36 mouse cellular contexts compared by ENCODE assay signal in genomic region chr14:78323356-78323755, GRCm38 (mm10). TPM values are rescaled to one million over a fixed set of nuclear protein-coding genes. Genes with fewer than 3 reads are reported as not detected.
"Had no signal": no experiment of that assay in that cellular context is flagged by ENCODE, and none has a peak within 500 bp of the region (broad histone marks: within the 10 kb centered on the region; RNA-seq: fewer than 3 reads in every experiment).

No protein-coding gene starts in this region.

- H3K9me3 ChIP-seq: limb, embryonic 10.5 days; limb, embryonic 12.5 days; limb, embryonic 13.5 days; limb, embryonic 15.5 days; liver, embryonic 13.5 days; liver, embryonic 15.5 days; lung, embryonic 15.5 days; megakaryocyte, embryonic 14.5 days; midbrain, embryonic 10.5 days; midbrain, embryonic 12.5 days; midbrain, embryonic 13.5 days; midbrain, embryonic 15.5 days; neural tube, embryonic 12.5 days; neural tube, embryonic 13.5 days had no signal

- ATAC-seq: lung, postnatal 0 days; midbrain, embryonic 13.5 days; midbrain, embryonic 15.5 days; midbrain, embryonic 16.5 days had no signal

- H3K4me3 ChIP-seq: limb, embryonic 10.5 days; limb, embryonic 12.5 days; limb, embryonic 13.5 days; limb, embryonic 15.5 days; liver, embryonic 13.5 days; liver, embryonic 15.5 days; lung, embryonic 15.5 days; megakaryocyte, embryonic 14.5 days; midbrain, embryonic 10.5 days; midbrain, embryonic 12.5 days; midbrain, embryonic 13.5 days; midbrain, embryonic 15.5 days; myocyte; neural tube, embryonic 12.5 days; neural tube, embryonic 13.5 days had no signal

- H3K9ac ChIP-seq: limb, embryonic 12.5 days; limb, embryonic 13.5 days; limb, embryonic 15.5 days; liver, embryonic 13.5 days; liver, embryonic 14.5 days; liver, embryonic 15.5 days; lung, embryonic 14.5 days; lung, embryonic 15.5 days; midbrain, embryonic 12.5 days; midbrain, embryonic 13.5 days; midbrain, embryonic 15.5 days; neural tube, embryonic 12.5 days; neural tube, embryonic 13.5 days had no signal

- H3K27ac ChIP-seq: limb, embryonic 10.5 days; limb, embryonic 12.5 days; limb, embryonic 13.5 days; limb, embryonic 15.5 days; liver, embryonic 13.5 days; liver, embryonic 14.5 days; liver, embryonic 15.5 days; lung, embryonic 15.5 days; macrophage; midbrain, embryonic 10.5 days; midbrain, embryonic 12.5 days; midbrain, embryonic 13.5 days; midbrain, embryonic 15.5 days; neural tube, embryonic 12.5 days; neural tube, embryonic 13.5 days had no signal

- H3K27me3 ChIP-seq: limb, embryonic 12.5 days; limb, embryonic 13.5 days; limb, embryonic 15.5 days; liver, embryonic 13.5 days; liver, embryonic 15.5 days; lung, embryonic 15.5 days; midbrain, embryonic 12.5 days; midbrain, embryonic 13.5 days; midbrain, embryonic 15.5 days; neural tube, embryonic 12.5 days; neural tube, embryonic 13.5 days had no signal

- H3K4me1 ChIP-seq: limb, embryonic 10.5 days; limb, embryonic 12.5 days; limb, embryonic 13.5 days; limb, embryonic 15.5 days; liver, embryonic 13.5 days; liver, embryonic 15.5 days; lung, embryonic 15.5 days; megakaryocyte, embryonic 14.5 days; midbrain, embryonic 10.5 days; midbrain, embryonic 12.5 days; midbrain, embryonic 13.5 days; midbrain, embryonic 15.5 days; neural tube, embryonic 12.5 days; neural tube, embryonic 13.5 days had no signal

- H3K4me2 ChIP-seq: limb, embryonic 12.5 days; limb, embryonic 13.5 days; limb, embryonic 15.5 days; liver, embryonic 13.5 days; liver, embryonic 15.5 days; lung, embryonic 14.5 days; lung, embryonic 15.5 days; midbrain, embryonic 11.5 days; midbrain, embryonic 12.5 days; midbrain, embryonic 13.5 days; midbrain, embryonic 15.5 days; neural tube, embryonic 12.5 days; neural tube, embryonic 13.5 days had no signal

- H3K36me3 ChIP-seq: limb, embryonic 10.5 days; limb, embryonic 12.5 days; limb, embryonic 13.5 days; limb, embryonic 15.5 days; liver, embryonic 13.5 days; liver, embryonic 15.5 days; lung, embryonic 15.5 days; midbrain, embryonic 10.5 days; midbrain, embryonic 12.5 days; midbrain, embryonic 13.5 days; midbrain, embryonic 15.5 days; neural tube, embryonic 12.5 days; neural tube, embryonic 13.5 days had no signal

- DNase-seq: left cerebral cortex, postnatal 4 days; liver; liver, embryonic 13.5 days; lung, adult 18-20 months; lung, adult 2 months; lung, embryonic 14.5 days; lung, postnatal 10 days; lung, postnatal 14 days; lung, postnatal 36 days; lung, postnatal 4 days; midbrain, embryonic 14.5 days had no signal

RNA-seq across cellular contexts. Expression of gene Tnfsf11, which starts 15.5 kb away (rescaled TPM):
- total RNA-seq: left cerebral cortex, adult 18-20 months; left cerebral cortex, postnatal 36 days; left cerebral cortex, postnatal 4 days; megakaryocyte progenitor cell, adult 5-6 weeks; megakaryocyte-erythroid progenitor cell, adult 5-6 weeks; monocyte, adult 5-6 weeks had no signal
- polyA plus RNA-seq: limb, embryonic 11.5 days; limb, embryonic 12.5 days; macrophage; midbrain, embryonic 10.5 days; midbrain, embryonic 14.5 days; midbrain, embryonic 16.5 days; neural tube, embryonic 12.5 days; neural tube, embryonic 13.5 days had no signal
